Mouse (Mus musculus) testis, adult 2 months (tissue): ENCODE results near the gene Gm884.

Source experiments
- CTCF ChIP-seq: fragments of 200-500 bp; IDR thresholded peaks from 2 replicates; pipeline ENCODE4 v1.5.1; 2012; ENCODE audit warnings: low read depth, mild to moderate bottlenecking, inconsistent platforms, low read length, moderate library complexity; ENCODE audit not compliant: control insufficient read depth, insufficient read depth, insufficient replicate concordance
- POLR2A ChIP-seq: fragments of 200-500 bp; IDR thresholded peaks from 2 replicates; pipeline ENCODE4 v1.6.1; 2012; ENCODE audit warnings: low read depth, mild to moderate bottlenecking, inconsistent platforms, low read length, moderate library complexity; ENCODE audit not compliant: control insufficient read depth

DNA sequence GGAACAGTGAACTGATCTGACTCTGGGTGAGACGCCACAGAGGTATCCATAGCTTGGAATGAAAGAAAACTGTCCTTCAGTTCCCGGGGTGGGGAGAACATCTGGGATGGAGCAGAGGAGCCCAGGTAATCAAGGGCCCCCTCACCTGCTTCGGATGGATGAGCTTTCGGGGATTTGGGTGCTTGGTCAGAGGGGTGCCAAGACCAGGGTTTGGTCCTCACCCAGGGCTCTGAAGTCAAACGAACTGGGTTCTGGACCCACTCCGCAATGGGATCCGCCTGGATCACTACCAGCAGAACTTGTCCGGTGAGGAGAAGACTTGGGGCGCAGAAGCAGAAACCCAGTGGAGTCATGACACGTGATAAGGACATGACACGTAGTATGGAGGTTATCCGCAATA is 116.4 kb downstream of the Gm884 start, which contains the start of gene Lrrc37a:
- no peak for TF ChIP-seq CTCF
- no peak for TF ChIP-seq POLR2A
